Mouse (Mus musculus) spleen, adult 2 months (tissue): ENCODE results near the gene Arhgef10l.

Experiments
- CTCF ChIP-seq: fragments of 200-500 bp; IDR thresholded peaks from 2 replicates; pipeline ENCODE4 v1.5.1; 2011; ENCODE audit warnings: mild to moderate bottlenecking, inconsistent platforms; ENCODE audit not compliant: insufficient read depth, insufficient read length, insufficient replicate concordance; ENCODE audit errors: extremely low read depth
- POLR2A ChIP-seq: fragments of 200-500 bp; IDR thresholded peaks from 2 replicates; pipeline ENCODE4 v1.6.1; 2011; ENCODE audit warnings: low read depth, low read length, inconsistent platforms

DNA sequence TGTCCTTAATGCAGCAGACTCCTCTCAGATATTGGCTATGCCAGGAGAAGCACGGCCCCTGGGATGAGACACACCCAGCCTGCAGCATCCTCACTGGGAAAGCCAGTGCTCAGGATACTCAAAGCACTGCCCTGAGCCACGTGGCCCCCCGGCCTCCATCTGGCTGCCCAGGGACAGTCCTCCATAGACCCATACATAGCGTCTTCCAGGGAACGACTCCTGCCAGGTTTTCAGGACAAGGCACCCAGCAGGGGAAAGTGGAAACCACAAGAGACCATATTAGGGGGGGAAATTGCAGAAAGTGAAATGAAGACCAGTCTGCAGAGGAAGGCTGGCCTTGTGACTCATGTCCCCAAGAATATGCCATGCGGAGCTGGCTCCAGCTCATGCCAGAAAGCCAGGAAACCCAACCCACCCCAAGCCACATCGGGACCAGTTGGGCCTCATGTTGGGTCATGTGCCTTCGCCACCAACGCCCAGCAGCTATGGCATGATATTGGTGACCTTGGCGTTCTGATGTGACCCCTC is 30.9 kb downstream of the Arhgef10l start:
- TF ChIP-seq CTCF (no peak), POLR2A (no peak)
